Mouse (Mus musculus) c-Kit-positive CD71-positive TER-119-positive erythroid progenitor cells, embryonic 14.5 days (primary cell): ENCODE data around the gene Ptprm.

Experiments used
- DNase-seq: peaks from one replicate; pipeline ENCODE4 v3.0.0-alpha.2; 2013; ENCODE audit warnings: low spot score

Gene Ptprm

GRCm38 (mm10) chr17:66665791-66666190, 688.5 kb downstream of the Ptprm start:
- no peak for DNase-seq

GRCm38 (mm10) chr17:66665201-66665756, 689.0 kb downstream of the Ptprm start:
- DNase-seq, result no peak

- DNase-seq, result no peak
Observed at GRCm38 (mm10) chr17:66664796-66665195, 689.5 kb downstream of the Ptprm start.

- no peak for DNase-seq
Observed at GRCm38 (mm10) chr17:66659242-66659641, 695.0 kb downstream of the Ptprm start.

- no peak for DNase-seq
Observed at GRCm38 (mm10) chr17:66637951-66638722, 716.1 kb downstream of the Ptprm start.

DNA sequence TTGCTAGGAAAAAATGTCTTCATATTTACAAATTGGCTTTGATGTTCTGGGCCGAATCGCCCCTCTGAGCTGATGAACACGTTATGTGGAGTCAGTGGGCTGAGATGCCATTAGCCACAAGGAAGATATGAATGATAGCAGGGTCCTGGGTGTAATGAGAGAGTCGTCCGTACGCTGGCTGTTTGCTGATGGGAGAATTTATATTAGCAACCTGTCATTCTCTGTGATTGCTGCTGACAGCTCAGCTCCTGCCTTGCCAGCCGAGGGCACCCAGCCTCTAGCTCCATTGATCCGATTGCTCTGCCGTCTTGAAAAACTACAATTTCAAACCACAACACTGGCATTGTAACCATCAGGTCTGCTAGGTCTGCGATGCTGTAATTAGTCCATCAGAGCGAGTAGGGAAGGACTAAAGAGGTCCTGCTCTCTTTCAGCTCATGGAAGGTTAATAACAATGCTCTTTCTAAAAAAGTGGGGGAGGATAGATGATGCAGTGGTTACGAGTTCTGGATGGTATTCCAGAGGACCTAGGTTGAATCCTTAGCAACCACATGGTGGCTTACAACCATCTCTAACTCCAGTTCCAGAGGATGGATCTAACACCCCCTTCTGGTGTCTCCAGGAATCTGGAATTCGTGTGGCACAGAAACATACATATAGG, 734.1 kb downstream of the Ptprm start:
- no peak for DNase-seq

GRCm38 (mm10) chr17:66619255-66619826, 734.9 kb downstream of the Ptprm start:
- no peak for DNase-seq
